Mouse (Mus musculus) cerebellum, adult 2 months (tissue): ENCODE measurements around the gene Camk2d. TPM values are rescaled to one million over a fixed set of nuclear protein-coding genes. Genes with fewer than 3 reads are reported as not detected.

Experiments used
- DNase-seq, 2 experiments: peaks; one replicate each; pipeline ENCODE4 v3.0.0; 2021
- H3K27ac ChIP-seq: fragments of 200-500 bp; 2 replicates; pipeline ENCODE4 v1.5.1; 2012; ENCODE audit warnings: low read length, control low read depth, inconsistent platforms; ENCODE audit not compliant: insufficient read depth
- H3K27me3 ChIP-seq: fragments of 200-500 bp; 2 replicates; pipeline ENCODE4 v1.6.1; 2012; ENCODE audit warnings: inconsistent platforms, mild to moderate bottlenecking, low read length, moderate library complexity; ENCODE audit not compliant: control insufficient read depth, insufficient read depth
- H3K4me1 ChIP-seq: fragments of 200-500 bp; 2 replicates; pipeline ENCODE4 v1.6.1; 2011; ENCODE audit warnings: low read length; ENCODE audit not compliant: control insufficient read depth, insufficient read depth
- H3K4me3 ChIP-seq: fragments of 200-500 bp; replicated peaks from 2 replicates; pipeline ENCODE3; 2011; ENCODE audit warnings: mild to moderate bottlenecking, low read depth, low read length, control low read depth; ENCODE audit not compliant: insufficient read depth
- CTCF ChIP-seq: fragments of 200-500 bp; IDR thresholded peaks from 2 replicates; pipeline ENCODE4 v1.5.1; 2011; ENCODE audit warnings: low read depth, mild to moderate bottlenecking, control low read depth, low read length, moderate library complexity, borderline replicate concordance; ENCODE audit not compliant: insufficient read depth
- POLR2A ChIP-seq: fragments of 200-500 bp; IDR thresholded peaks from 2 replicates; pipeline ENCODE4 v1.6.1; 2011; ENCODE audit warnings: low read length, control low read depth, borderline replicate concordance; ENCODE audit not compliant: insufficient read depth
- WGBS: fragments of 180-500 bp; shearing (Covaris S2); methylation state at CpG from one replicate; pipeline ENCODE4 v1.1.7; 2018; 5-methylcytosine and 5-hydroxymethylcytosine counted together
- polyA plus RNA-seq: library from polyadenylated mRNA; depleted of rRNA; stranded (reverse); fragments of >200 nt; gene quantifications from 2 replicates; pipeline ENCODE4 v1.2.3, GENCODE M21; 2012

Gene Camk2d
- polyA plus RNA-seq, 1 experiment, result 162 TPM

DNA sequence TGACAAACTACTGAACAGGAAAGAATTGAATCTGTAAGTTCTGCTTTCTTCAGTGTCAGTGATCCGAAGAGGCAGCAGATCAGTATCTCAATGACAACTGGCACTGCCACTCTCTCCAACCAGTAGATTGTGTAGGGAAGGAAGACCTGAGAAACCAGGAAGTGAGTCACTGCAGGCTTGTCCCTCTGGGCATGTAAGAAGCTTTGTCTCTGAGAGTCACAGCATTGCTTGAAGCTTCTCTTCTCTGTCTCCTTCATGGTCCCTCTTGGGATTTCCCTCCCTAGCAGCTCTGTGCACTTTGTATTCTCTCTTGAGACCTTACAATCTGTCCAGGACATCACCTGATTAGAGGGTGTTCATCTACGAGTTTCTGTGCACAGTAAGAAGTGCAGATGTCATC is 233.7 kb downstream of the Camk2d start:
- TF ChIP-seq CTCF, result no peak
- TF ChIP-seq POLR2A, result no peak
- Histone ChIP-seq H3K4me1 (no peaks in the 10 kb centered on the region), H3K27me3 (no peaks in the 10 kb centered on the region), H3K27ac (no peak overlapping the region), H3K4me3 (no peak overlapping the region)
- 79% methylated on average over 2 of the region's 2 CpGs for WGBS
- no peak for DNase-seq

DNA sequence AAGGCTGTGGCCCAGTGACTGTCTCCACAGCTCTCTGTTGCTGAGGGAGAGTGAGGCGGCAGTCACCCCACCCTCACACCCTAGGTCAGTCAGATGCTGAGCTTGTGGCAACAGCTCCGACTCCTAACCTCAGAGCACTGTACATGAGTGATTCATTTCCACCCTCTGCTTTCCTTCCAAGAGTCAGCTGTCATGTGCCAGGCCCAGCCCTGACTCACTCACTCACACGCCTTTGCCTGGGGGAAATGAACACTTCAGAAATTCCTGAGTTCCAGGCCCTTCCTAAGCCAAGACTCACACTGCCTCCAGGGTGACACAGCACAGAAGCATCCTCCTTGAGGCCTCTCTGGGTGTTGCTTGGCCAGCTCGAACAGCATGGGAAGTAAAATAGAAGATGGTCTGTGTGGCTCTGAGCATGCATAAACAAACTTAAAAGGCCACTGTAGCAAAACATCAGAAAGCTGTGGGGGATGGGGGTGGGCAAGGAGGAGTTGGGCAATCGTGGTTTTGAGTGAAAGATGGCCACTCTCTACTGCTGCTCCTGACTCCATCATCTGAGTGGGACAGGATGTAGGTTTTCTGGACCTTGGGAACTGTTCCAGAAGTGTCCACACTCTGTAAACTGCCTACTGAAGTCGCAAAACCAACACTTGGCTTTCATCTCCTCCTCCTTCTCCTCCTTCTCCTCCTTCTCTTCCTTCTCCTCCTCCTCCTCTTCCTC is 235.5 kb downstream of the Camk2d start:
- Histone ChIP-seq H3K27ac (no peak overlapping the region), H3K4me3 (no peak overlapping the region), H3K4me1 (no peaks in the 10 kb centered on the region), H3K27me3 (no peaks in the 10 kb centered on the region)
- peak in 1 of 2 experiments; percentile 50 for DNase-seq
- 51% methylated on average over 6 of the region's 6 CpGs for WGBS
- TF ChIP-seq POLR2A (no peak), CTCF (no peak)

DNA sequence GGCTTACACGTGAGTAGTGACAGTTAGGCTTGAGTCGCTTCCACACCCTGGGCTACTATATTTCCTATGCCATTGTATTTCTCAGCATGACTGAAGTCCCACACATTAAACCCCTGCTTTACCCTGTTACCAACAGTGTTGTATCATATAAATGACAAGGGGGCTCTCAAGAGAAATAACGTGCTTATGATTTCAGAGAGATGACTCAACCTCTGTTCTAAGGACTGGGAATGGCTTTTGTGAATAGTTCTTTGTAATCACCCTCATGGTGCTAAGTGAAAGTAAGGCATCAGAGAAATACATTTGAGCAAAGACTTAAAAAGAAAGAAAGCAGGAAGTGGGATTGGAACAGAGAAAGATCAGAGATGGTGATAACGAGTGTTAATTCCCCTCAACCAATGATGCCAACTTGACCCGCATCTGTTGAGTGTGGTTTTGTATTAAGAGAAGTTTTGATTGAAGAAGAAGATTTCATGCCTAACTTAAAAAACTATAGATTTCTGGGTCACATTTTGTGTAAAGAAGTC is 238.6 kb downstream of the Camk2d start:
- H3K4me3 ChIP-seq, result no peak overlapping the region
- TF ChIP-seq POLR2A, result no peak
- TF ChIP-seq CTCF, result no peak
- H3K27ac ChIP-seq, result no peak overlapping the region
- WGBS, result 71% methylated on average over 5 of the region's 5 CpGs
- DNase-seq, result no peak
- no peaks in the 10 kb centered on the region for H3K27me3 ChIP-seq
- no peaks in the 10 kb centered on the region for H3K4me1 ChIP-seq

GRCm38 (mm10) chr3:126842780-126843179 is 246.7 kb downstream of the Camk2d start:
- TF ChIP-seq POLR2A, result no peak
- no peak for TF ChIP-seq CTCF
- no peak overlapping the region for H3K27ac ChIP-seq
- H3K4me1 ChIP-seq, result no peaks in the 10 kb centered on the region
- H3K4me3 ChIP-seq, result no peak overlapping the region
- no peaks in the 10 kb centered on the region for H3K27me3 ChIP-seq
- WGBS, result 79% methylated on average over 9 of the region's 9 CpGs
- DNase-seq, result no peak

DNA sequence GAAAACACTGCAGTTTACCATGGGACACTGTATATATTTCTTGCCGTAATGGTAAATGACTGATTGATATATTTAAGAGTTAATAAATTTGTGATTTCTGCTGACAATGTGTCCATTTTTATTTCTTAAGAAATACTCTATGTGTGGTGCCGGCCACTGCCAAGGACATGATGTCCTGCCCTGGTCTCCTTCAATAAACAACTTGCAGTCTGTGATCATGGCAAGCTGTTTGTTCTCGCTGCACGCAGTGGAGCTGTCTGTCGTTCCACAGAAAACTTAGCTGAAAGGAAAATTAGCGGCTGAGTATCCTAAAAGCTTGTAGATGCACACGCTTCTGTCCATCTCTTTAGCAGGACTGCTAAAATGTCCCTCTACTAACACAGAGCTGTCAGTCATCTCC is 248.7 kb downstream of the Camk2d start:
- no peak overlapping the region for H3K4me3 ChIP-seq

GRCm38 (mm10) chr3:126848081-126848480 is 252.0 kb downstream of the Camk2d start:
- no peak overlapping the region for H3K4me3 ChIP-seq
- TF ChIP-seq CTCF (no peak), POLR2A (no peak)
- H3K27me3 ChIP-seq, result no peaks in the 10 kb centered on the region
- WGBS, result 74% methylated on average over 1 of the region's 1 CpGs
- no peaks in the 10 kb centered on the region for H3K4me1 ChIP-seq
- no peak overlapping the region for H3K27ac ChIP-seq
- DNase-seq, result peak in 1 of 2 experiments; percentile 25

More for the DNA sequence above, 248.7 kb downstream of the Camk2d start:
- H3K27me3 ChIP-seq, result no peaks in the 10 kb centered on the region
- TF ChIP-seq CTCF, result no peak
- TF ChIP-seq POLR2A, result no peak
- DNase-seq, result no peak
- no peaks in the 10 kb centered on the region for H3K4me1 ChIP-seq
- no peak overlapping the region for H3K27ac ChIP-seq
- 91% methylated on average over 7 of the region's 7 CpGs for WGBS

GRCm38 (mm10) chr3:126860442-126860841 is 264.3 kb downstream of the Camk2d start:
- Histone ChIP-seq H3K4me3 (no peak overlapping the region), H3K27ac (no peak overlapping the region), H3K4me1 (no peaks in the 10 kb centered on the region), H3K27me3 (no peaks in the 10 kb centered on the region)
- no peak for DNase-seq
- TF ChIP-seq CTCF (no peak), POLR2A (no peak)

DNA sequence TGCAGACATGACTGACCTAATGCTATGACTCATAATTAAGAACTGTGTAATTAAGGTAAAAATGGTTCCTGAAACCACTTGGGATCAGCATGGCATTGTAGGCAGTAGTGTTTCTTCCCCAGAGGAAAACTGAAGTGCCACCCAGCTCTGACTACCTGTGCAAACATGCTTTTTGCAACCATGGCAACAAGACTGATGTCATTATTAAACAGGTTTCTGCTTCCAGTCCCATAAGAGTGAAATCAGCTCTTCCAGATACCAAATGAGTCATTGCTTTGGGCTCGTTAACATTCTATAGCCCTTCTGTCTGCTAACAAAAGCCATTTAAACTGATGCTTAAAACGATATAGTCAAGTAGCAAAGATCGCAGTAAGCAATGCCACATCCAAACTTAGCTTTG is 273.5 kb downstream of the Camk2d start:
- no peaks in the 10 kb centered on the region for H3K4me1 ChIP-seq
- no peak for DNase-seq
- WGBS, result 79% methylated on average over 3 of the region's 3 CpGs
- H3K27me3 ChIP-seq, result no peaks in the 10 kb centered on the region
- TF ChIP-seq CTCF (no peak), POLR2A (no peak)
- no peak overlapping the region for H3K4me3 ChIP-seq
- H3K27ac ChIP-seq, result no peak overlapping the region
